Mouse (Mus musculus) E14TG2a.4 (cell line): ENCODE measurements around the gene Srsf3.

Source experiments
- CTCF ChIP-seq: conservative IDR thresholded peaks from 2 replicates; pipeline ENCODE4 v1.5.1; 2014; ENCODE audit warnings: low read length
- POU5F1 ChIP-seq: IDR thresholded peaks from 2 replicates; pipeline ENCODE4 v1.6.1; 2014; ENCODE audit warnings: low read length, borderline replicate concordance

DNA sequence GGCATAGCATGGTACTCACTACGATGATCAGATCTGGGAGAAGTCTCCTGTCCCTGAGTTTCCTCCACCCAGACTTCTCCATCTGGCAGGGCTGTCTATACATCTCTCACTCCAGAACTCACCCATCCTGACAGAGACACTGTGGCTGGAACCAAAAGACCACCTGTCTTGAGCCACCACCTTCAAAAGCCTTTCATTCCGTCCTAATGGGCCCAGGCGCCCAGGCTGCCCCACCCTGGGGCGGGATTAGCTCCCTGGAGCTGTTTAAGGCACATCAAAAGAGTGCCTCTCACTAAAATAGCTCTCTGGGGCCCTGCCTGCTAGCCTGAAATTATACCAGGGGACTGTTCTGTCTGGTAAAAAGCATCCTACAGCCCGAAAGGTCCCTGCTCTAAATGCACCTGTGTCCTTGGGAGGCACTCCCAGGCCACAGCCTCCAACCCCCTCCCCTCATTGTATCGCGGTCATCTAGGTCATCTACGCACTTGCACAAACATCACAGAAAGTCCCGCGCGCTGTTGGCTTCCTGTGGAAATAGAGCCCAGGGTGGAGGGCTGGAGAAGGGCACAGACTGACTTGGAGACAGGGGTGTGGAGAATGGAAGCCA lies 40.4 kb downstream of the Srsf3 start:
- TF ChIP-seq CTCF = no peak
- no peak for TF ChIP-seq POU5F1
